Mouse (Mus musculus) midbrain, postnatal 0 days (tissue): Measurements from ENCODE around the gene Patj. TPM values are rescaled to one million over a fixed set of nuclear protein-coding genes. Genes with fewer than 3 reads are reported as not detected.
"Not testable (repeated sequence)": the region's sequence is repeated elsewhere in the genome, so short reads cannot be mapped to it uniquely, and the experiment has no call there.

ENCODE experiments used
- ATAC-seq: fragments of 200-750 bp; cut with Nextera tagmentation; 2 replicates; pipeline ENCODE4 v1.8.0; 2017; ENCODE audit warnings: moderate number of reproducible peaks, mild to moderate bottlenecking, moderate TSS enrichment, moderate library complexity; ENCODE audit not compliant: low FRiP score
- DNase-seq: peaks from one replicate; pipeline ENCODE4 v3.0.0-alpha.2; 2015; ENCODE audit warnings: low spot score
- H3K27ac ChIP-seq: fragments of 300-500 bp; sonication (generic); 2 replicates; pipeline ENCODE4 v1.5.1; 2014; ENCODE audit warnings: low read depth, mild to moderate bottlenecking, low read length, mixed read lengths
- H3K27me3 ChIP-seq: fragments of 300-500 bp; sonication (generic); 2 replicates; pipeline ENCODE4 v1.6.1; 2014; ENCODE audit warnings: low read length, control low read depth, mixed read lengths; ENCODE audit not compliant: insufficient read depth
- H3K36me3 ChIP-seq: fragments of 300-500 bp; sonication (generic); 2 replicates; pipeline ENCODE4 v1.6.1; 2014; ENCODE audit warnings: low read length, control low read depth, mixed read lengths; ENCODE audit not compliant: insufficient read depth
- H3K4me1 ChIP-seq: fragments of 300-500 bp; sonication (generic); 2 replicates; pipeline ENCODE4 v1.6.1; 2014; ENCODE audit warnings: mild to moderate bottlenecking, control low read depth, antibody characterized with exemption, low read length, mixed read lengths; ENCODE audit not compliant: insufficient read depth
- H3K4me2 ChIP-seq: fragments of 300-500 bp; sonication (generic); 2 replicates; pipeline ENCODE4 v1.6.1; 2014; ENCODE audit warnings: low read depth, mild to moderate bottlenecking, low read length, mixed read lengths; ENCODE audit not compliant: poor library complexity, severe bottlenecking
- H3K4me3 ChIP-seq: fragments of 300-500 bp; sonication (generic); 2 replicates; pipeline ENCODE4 v1.5.1; 2014; ENCODE audit warnings: low read depth, mild to moderate bottlenecking, low read length, moderate library complexity
- H3K9ac ChIP-seq: fragments of 300-500 bp; sonication (generic); replicated peaks from 2 replicates; pipeline ENCODE4 v1.6.1; 2014; ENCODE audit warnings: mild to moderate bottlenecking, low read length, moderate library complexity, mixed read lengths; ENCODE audit not compliant: poor library complexity, severe bottlenecking
- H3K9me3 ChIP-seq: fragments of 300-500 bp; sonication (generic); 2 replicates; pipeline ENCODE4 v1.6.1; 2016; ENCODE audit warnings: low read length, control low read depth
- CTCF ChIP-seq: IDR thresholded peaks from 2 replicates; pipeline ENCODE4 v1.5.1; 2016; ENCODE audit warnings: antibody characterized with exemption, mild to moderate bottlenecking
- WGBS: fragments of 180-500 bp; shearing (Covaris S2); extraction: QIAGEN DNeasy Blood & Tissue Kit; methylation state at CpG from one replicate; pipeline ENCODE4 v1.1.7; 2014; 5-methylcytosine and 5-hydroxymethylcytosine counted together
- polyA plus RNA-seq: library from polyadenylated mRNA; unstranded; fragments of >200 nt; fragmentation: Nextera tagmentation; extraction: Ambion mirVana; gene quantifications from 2 replicates; pipeline ENCODE4 v1.2.1, GENCODE M21; 2015
- total RNA-seq: library from RNA; depleted of rRNA; stranded (reverse); fragments of >200 nt; gene quantifications from 2 replicates; pipeline ENCODE4 v1.2.3, GENCODE M21; 2014

Patj gene
- total and polyA plus RNA-seq, 2 experiments from 2014 or later: 6.9 to 16.9 TPM

DNA sequence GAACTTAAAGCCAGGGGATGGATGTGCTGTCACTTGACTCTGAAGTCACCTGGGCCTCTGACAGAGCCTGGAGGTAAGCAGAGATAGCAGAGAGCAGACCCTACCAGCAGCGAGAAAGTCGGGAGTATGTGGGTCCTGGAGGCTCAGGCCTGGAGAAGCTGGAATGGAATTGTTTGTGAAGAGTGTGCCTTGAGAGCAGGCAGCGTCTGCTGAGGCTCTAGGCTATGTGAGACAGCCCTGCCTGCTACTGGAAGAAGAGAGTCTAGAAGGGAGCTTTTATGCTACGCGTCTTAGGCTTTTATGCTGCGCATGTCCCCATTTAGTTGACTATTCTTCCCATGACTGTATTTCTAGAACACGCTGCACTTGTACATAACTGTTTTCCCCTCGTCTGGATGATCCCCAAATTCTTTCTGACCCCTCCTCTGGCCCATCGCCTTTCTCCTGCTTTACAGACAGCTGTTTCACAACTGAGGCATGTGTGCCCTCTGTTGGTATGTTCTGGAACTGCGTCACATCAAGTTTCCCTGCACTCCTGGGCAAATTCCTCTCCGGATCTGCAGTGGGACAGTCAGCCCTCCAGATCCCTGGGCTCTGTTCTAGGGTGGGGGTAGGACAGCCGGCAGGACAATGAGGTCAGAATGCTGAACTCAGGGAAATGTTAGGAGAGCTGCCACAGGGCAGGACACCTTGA, 306.8 kb downstream of the Patj start:
- Histone ChIP-seq H3K9me3 (no peaks in the 10 kb centered on the region), H3K4me1 (no peaks in the 10 kb centered on the region), H3K9ac (no peak overlapping the region), H3K27me3 (no peaks in the 10 kb centered on the region), H3K36me3 (no peaks in the 10 kb centered on the region), H3K4me3 (no peak overlapping the region), H3K27ac (no peak overlapping the region), H3K4me2 (0 out of 2 replicates have a peak overlapping the region, but pooled peaks have one; percentile 10)
- DNase-seq (peak; percentile 81), ATAC-seq (peak; percentile 67)
- WGBS: 21% methylated on average over 12 of the region's 12 CpGs
- peak; percentile 96 for TF ChIP-seq CTCF

DNA sequence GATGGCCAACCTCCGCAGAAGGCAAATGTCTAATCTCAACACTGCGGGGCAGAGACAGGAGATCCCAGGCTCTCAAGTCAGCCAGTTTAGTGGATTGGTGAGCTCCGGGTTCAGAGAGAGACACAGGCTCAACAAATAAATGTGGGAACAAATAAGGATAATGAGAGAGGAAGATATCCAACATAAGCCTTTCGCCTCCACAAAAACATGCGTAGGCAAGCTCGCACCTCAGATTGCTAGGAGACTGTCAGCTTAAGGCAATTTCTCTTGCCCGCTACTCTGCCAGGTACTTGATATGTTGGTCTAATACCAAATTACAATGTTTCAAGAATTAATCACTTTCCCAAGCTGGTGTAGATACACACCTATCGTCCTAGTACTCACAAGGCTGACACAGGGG, 315.3 kb downstream of the Patj start:
- ATAC-seq (no peak), DNase-seq (no peak)
- Histone ChIP-seq H3K9ac (no peak overlapping the region), H3K4me2 (no peak overlapping the region), H3K4me1 (no peaks in the 10 kb centered on the region), H3K27ac (no peak overlapping the region), H3K4me3 (no peak overlapping the region), H3K27me3 (no peaks in the 10 kb centered on the region), H3K9me3 (no peaks in the 10 kb centered on the region), H3K36me3 (no peaks in the 10 kb centered on the region)
- no peak for TF ChIP-seq CTCF
- WGBS: 96% methylated on average over 8 of the region's 8 CpGs

GRCm38 (mm10) chr4:98717735-98718546, 322.4 kb downstream of the Patj start:
- Histone ChIP-seq H3K4me2 (no peak overlapping the region), H3K36me3 (no peaks in the 10 kb centered on the region), H3K9ac (no peak overlapping the region), H3K27me3 (no peaks in the 10 kb centered on the region; the same call in 1 of the 2 replicates), H3K4me3 (no peak overlapping the region), H3K9me3 (no peaks in the 10 kb centered on the region), H3K4me1 (no peaks in the 10 kb centered on the region), H3K27ac (no peak overlapping the region)
- no peak for TF ChIP-seq CTCF
- DNase-seq: peak; percentile 62
- 70% methylated on average over 17 of the region's 17 CpGs for WGBS
- ATAC-seq: peak; percentile 44; the same call in 1 of the 2 replicates

- DNase-seq (no peak), ATAC-seq (no peak)
- WGBS: 90% methylated on average over 10 of the region's 10 CpGs
- Histone ChIP-seq H3K9ac (no peak overlapping the region), H3K27ac (no peak overlapping the region), H3K4me2 (no peak overlapping the region), H3K4me3 (no peak overlapping the region), H3K36me3 (no peaks in the 10 kb centered on the region), H3K4me1 (no peaks in the 10 kb centered on the region), H3K9me3 (no peaks in the 10 kb centered on the region), H3K27me3 (no peaks in the 10 kb centered on the region; the same call in 1 of the 2 replicates)
- TF ChIP-seq CTCF: no peak
Measured at GRCm38 (mm10) chr4:98718547-98718917, 322.9 kb downstream of the Patj start.

DNA sequence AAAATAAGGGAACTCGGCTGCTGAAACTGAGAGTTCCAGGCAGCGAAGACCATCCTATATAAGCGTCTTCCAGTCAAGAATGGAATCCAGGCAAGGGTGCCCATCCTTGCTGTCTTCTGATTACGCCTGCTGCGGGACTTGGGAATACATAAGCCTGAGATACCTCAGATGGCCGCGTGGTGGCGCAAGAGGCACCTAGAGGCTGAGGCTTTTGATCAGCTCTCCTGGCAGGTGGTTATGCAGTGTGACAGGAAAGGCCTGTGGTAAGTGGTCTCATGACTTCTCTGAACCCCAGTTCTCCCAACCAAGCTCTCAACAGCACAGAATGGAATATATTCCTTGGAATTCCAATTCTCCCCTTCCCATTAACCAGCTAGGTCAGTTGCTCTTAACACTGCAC, 326.9 kb downstream of the Patj start:
- DNase-seq (peak; percentile 84), ATAC-seq (0 out of 2 replicates have a peak, but pooled peaks have one; percentile 6)
- H3K36me3 ChIP-seq: no peaks in the 10 kb centered on the region
- H3K27ac ChIP-seq: no peak overlapping the region
- 10% methylated on average over 8 of the region's 8 CpGs for WGBS
- peaks cover 2% of the 10 kb centered on the region; the same call in 1 of the 2 replicates for H3K4me1 ChIP-seq
- H3K9ac ChIP-seq: no peak overlapping the region
- no peak overlapping the region for H3K4me3 ChIP-seq
- no peaks in the 10 kb centered on the region for H3K9me3 ChIP-seq
- TF ChIP-seq CTCF: peak; percentile 86
- peaks cover 13% of the 10 kb centered on the region for H3K27me3 ChIP-seq
- no peak overlapping the region for H3K4me2 ChIP-seq

DNA sequence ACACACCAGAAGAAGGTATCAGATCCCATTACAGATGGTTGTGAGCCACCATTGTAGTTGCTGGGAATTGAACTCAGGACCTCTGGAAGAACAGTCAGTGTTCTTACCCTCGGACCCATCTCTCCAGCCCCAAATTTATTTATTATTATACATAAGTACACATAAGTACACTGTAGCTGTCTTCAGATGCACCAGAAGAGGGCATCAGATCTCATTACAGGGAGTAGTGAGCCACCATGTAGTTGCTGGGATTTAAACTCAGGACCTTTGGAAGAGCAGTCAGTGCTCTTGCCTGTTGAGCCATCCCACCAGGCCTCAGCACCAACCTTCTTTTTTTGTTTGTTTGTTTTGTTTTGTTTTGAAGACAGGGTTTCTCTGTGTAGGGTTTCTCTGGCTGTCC, 329.1 kb downstream of the Patj start:
- H3K4me2 ChIP-seq, H3K36me3 ChIP-seq, H3K27ac ChIP-seq, H3K9ac ChIP-seq, DNase-seq, H3K9me3 ChIP-seq, H3K4me1 ChIP-seq, ATAC-seq, H3K4me3 ChIP-seq: not testable (repeated sequence)
- peaks cover 21% of the 10 kb centered on the region for H3K27me3 ChIP-seq
- 86% methylated on average over 1 of the region's 1 CpGs for WGBS
- peak; percentile 18; the same call in 1 of the 2 replicates for TF ChIP-seq CTCF
